Mouse (Mus musculus) hindbrain, embryonic 11.5 days (tissue): ENCODE measurements around the gene Gtf2a1. TPM values are rescaled to one million over a fixed set of nuclear protein-coding genes. Genes with fewer than 3 reads are reported as not detected.

ENCODE experiments used
- ATAC-seq: fragments of 200-750 bp; cut with Nextera tagmentation; 2 replicates; pipeline ENCODE4 v1.8.0; 2017; ENCODE audit warnings: mild to moderate bottlenecking, moderate TSS enrichment, moderate library complexity; ENCODE audit not compliant: low FRiP score
- DNase-seq: peaks from one replicate; pipeline ENCODE4 v3.0.0-alpha.2; 2015; ENCODE audit warnings: low spot score
- H3K27ac ChIP-seq: fragments of 300-500 bp; sonication (generic); 2 replicates; pipeline ENCODE4 v1.5.1; 2014; ENCODE audit warnings: mild to moderate bottlenecking, low read depth, low read length
- H3K27me3 ChIP-seq: fragments of 300-500 bp; sonication (generic); 2 replicates; pipeline ENCODE4 v1.6.1; 2014; ENCODE audit warnings: mild to moderate bottlenecking, low read length, moderate library complexity, mixed read lengths; ENCODE audit not compliant: control insufficient read depth, insufficient read depth
- H3K36me3 ChIP-seq: fragments of 300-500 bp; sonication (generic); 2 replicates; pipeline ENCODE4 v1.6.1; 2014; ENCODE audit warnings: mild to moderate bottlenecking, low read length, moderate library complexity, mixed read lengths; ENCODE audit not compliant: control insufficient read depth, insufficient read depth
- H3K4me1 ChIP-seq: fragments of 300-500 bp; sonication (generic); replicated peaks from 2 replicates; pipeline ENCODE4 v1.6.1; 2014; ENCODE audit warnings: low read length, mixed read lengths; ENCODE audit not compliant: control insufficient read depth, insufficient read depth
- H3K4me2 ChIP-seq: fragments of 300-500 bp; sonication (generic); replicated peaks from 2 replicates; pipeline ENCODE4 v1.6.1; 2014; ENCODE audit warnings: mild to moderate bottlenecking, low read depth, low read length
- H3K4me3 ChIP-seq: fragments of 300-500 bp; sonication (generic); 2 replicates; pipeline ENCODE4 v1.5.1; 2014; ENCODE audit warnings: low read depth, low read length
- H3K9ac ChIP-seq: fragments of 300-500 bp; sonication (generic); 2 replicates; pipeline ENCODE4 v1.6.1; 2014; ENCODE audit warnings: low read depth, low read length
- H3K9me3 ChIP-seq: fragments of 300-500 bp; sonication (generic); 2 replicates; pipeline ENCODE4 v1.6.1; 2016; ENCODE audit warnings: low read length; ENCODE audit not compliant: control insufficient read depth
- WGBS: fragments of 180-500 bp; shearing (Covaris S2); extraction: QIAGEN DNeasy Blood & Tissue Kit; methylation state at CpG from one replicate; pipeline ENCODE4 v1.1.7; 2014; 5-methylcytosine and 5-hydroxymethylcytosine counted together
- polyA plus RNA-seq: library from polyadenylated mRNA; unstranded; fragments of >200 nt; fragmentation: Nextera tagmentation; extraction: Ambion mirVana; gene quantifications from 2 replicates; pipeline ENCODE4 v1.2.1, GENCODE M21; 2014

Gene Gtf2a1
- polyA plus RNA-seq, result 57.9 and 61.3 TPM in 2 replicates

DNA sequence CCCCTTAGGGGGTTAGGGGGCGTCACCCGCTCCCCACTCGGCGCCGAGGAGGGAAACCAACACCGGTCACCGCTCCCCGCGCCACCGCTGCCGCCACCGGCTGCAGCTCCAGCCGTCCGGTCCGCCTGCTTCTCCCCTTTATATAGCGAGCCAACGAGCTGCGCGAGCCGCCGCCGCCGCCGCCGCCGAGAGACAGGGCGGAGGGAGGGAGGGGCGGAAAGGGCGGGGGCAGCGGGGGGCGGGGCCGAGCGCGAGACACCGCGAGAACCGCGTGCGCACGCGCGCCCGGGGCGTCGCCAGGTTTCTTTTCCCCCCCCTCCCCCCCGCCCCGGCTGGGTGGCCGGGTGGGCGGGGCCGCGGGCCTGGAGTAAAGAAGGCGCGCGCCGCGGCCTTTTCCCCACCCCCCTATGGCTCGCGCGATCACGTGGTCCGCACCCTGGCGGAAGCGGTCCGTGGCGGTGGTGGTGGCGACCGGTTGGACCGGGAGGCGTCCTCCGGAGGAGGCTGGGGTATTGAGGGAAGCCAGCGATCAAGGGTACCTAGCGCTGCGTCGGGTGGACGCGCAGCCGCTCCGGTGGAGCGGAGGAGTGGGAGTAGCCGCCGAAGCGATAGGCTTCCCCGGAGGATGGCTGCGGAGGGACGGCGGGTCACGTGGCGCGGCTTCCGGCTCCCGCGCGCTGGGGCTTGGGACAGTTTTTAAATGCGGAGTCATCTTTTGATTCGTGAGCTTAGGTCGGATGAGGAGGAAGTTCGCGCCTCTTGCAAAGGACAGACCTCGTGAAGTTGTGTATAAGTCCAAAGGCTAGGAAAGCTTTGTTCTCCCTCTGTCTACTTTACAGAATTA, at the start of gene Gtf2a1:
Gene Gtf2a1, minus strand, starts transcription at position 641 of the 844 bp plus-strand sequence.
- Histone ChIP-seq H3K9me3 (no peaks in the 10 kb centered on the region), H3K27ac (peak within 1 kb of the TSS; percentile 99), H3K4me3 (peak within 1 kb of the TSS; percentile 90), H3K4me2 (peak within 1 kb of the TSS; percentile 62), H3K36me3 (peaks cover 3% of the 10 kb centered on the region; the same call in 1 of the 2 replicates), H3K27me3 (no peaks in the 10 kb centered on the region), H3K9ac (peak within 1 kb of the TSS; percentile 100), H3K4me1 (no peaks in the 10 kb centered on the region; the same call in 1 of the 2 replicates)
- peak; percentile 88 for ATAC-seq
- under 1% methylated on average over 62 of the region's 99 CpGs for WGBS
- DNase-seq, result peak; percentile 99

DNA sequence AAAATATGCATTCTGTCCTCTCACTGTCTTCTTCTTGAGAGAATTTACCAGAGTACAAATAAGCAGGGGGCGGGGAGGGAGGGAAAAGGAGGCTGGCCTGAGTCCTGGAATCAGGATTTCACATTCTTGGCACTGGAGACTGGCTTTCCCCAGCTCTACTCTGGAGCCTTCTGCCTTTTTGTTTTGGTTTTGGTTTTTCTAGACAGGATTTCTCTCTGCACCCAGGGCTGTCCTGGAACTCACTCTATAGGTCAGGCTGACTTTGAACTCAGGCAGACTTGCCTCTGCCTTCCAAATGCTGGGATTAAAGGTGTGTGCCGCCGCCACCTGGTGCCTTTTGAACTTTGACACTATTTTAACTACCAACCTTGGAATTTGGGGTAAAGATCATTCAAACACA, 48.1 kb upstream of the Gtf2a1 start:
- ATAC-seq (no peak), DNase-seq (no peak)
- Histone ChIP-seq H3K4me1 (no peaks in the 10 kb centered on the region), H3K27ac (no peak overlapping the region), H3K27me3 (no peaks in the 10 kb centered on the region), H3K4me2 (no peak overlapping the region), H3K4me3 (no peak overlapping the region), H3K36me3 (no peaks in the 10 kb centered on the region), H3K9ac (no peak overlapping the region), H3K9me3 (no peaks in the 10 kb centered on the region)
- 90% methylated on average over 3 of the region's 3 CpGs for WGBS

DNA sequence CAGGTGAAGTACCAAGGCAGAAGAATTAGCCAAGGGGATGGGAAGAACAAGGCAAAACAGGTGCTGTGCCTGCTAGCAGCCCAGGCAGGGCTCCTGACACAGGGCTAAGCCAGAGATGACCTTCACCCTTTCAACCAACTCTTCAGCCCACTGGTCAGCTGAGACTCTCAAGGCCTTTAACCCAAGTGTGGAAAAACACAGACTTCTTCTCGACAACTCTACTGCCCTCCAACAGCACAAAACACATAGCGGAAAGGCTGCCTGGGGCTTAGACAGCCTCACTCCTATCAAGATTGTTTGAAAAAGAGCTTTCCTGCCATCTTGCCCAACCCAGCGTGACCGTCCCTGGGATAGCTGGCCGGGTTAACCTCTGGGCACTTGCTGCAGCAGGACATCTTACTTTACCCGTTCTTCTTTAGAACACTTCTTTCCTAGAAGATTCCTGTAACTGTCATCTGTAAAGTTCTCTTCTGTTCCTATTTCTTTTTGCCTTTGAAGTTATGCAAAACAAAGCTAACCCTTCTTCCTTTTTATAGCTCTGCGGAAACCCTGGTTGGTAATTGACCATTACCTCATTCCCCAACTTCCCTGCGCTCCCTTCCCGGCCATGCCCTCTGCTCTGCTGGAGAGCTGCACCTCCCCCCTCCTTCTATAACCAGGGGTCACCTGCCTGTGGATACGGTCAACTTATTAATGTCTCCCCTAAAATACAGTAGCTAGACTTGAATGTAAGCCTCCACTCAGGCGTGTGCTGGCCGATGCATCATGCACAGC, 47.0 kb upstream of the Gtf2a1 start:
- Histone ChIP-seq H3K9me3 (no peaks in the 10 kb centered on the region), H3K36me3 (no peaks in the 10 kb centered on the region), H3K4me2 (no peak overlapping the region), H3K4me1 (no peaks in the 10 kb centered on the region), H3K4me3 (no peak overlapping the region), H3K27ac (no peak overlapping the region), H3K9ac (no peak overlapping the region), H3K27me3 (no peaks in the 10 kb centered on the region)
- no peak for DNase-seq
- WGBS, result 73% methylated on average over 12 of the region's 12 CpGs
- no peak for ATAC-seq

GRCm38 (mm10) chr12:91626482-91626881, 36.2 kb upstream of the Gtf2a1 start:
- H3K27me3 ChIP-seq, result no peaks in the 10 kb centered on the region
- no peak for ATAC-seq
- H3K4me1 ChIP-seq, result no peaks in the 10 kb centered on the region
- H3K4me2 ChIP-seq, result no peak overlapping the region
- no peak for DNase-seq
- 85% methylated on average over 5 of the region's 5 CpGs for WGBS
- H3K4me3 ChIP-seq, result no peak overlapping the region
- no peaks in the 10 kb centered on the region for H3K36me3 ChIP-seq
- no peak overlapping the region for H3K27ac ChIP-seq
- H3K9me3 ChIP-seq, result no peaks in the 10 kb centered on the region
- H3K9ac ChIP-seq, result no peak overlapping the region

- 88% methylated on average over 1 of the region's 1 CpGs for WGBS
- ATAC-seq, result no peak
- Histone ChIP-seq H3K27me3 (no peaks in the 10 kb centered on the region), H3K4me2 (no peak overlapping the region), H3K4me3 (no peak overlapping the region), H3K4me1 (no peaks in the 10 kb centered on the region), H3K36me3 (no peaks in the 10 kb centered on the region), H3K9me3 (no peaks in the 10 kb centered on the region), H3K9ac (no peak overlapping the region), H3K27ac (no peak overlapping the region)
- peak; percentile 19 for DNase-seq
These were observed 34.7 kb upstream of the Gtf2a1 start for GRCm38 (mm10) chr12:91625013-91625412.

- DNase-seq, result no peak
- no peaks in the 10 kb centered on the region for H3K9me3 ChIP-seq
These were observed 19.1 kb upstream of the Gtf2a1 start for GRCm38 (mm10) chr12:91609425-91609824.

DNA sequence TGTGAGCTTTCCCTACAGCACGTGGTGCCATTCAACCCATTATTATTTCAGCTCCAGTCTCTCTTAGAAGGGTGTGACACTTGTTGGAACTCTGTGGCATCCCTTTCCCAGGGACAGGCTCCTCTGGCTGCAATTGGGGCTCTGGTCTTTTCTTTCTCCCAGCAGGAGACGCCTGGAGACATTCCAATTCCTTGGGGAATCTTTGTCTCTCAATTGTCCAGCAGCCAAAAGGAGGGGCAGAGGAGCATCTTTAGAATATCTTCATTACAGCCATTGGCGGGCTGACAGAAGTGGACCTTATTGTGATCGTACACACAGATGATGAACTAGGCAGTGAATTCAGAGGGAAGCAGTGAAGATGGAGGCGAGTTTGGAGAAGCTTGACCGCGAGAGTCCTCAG, 17.4 kb upstream of the Gtf2a1 start:
- H3K4me1 ChIP-seq, result no peaks in the 10 kb centered on the region
- H3K27me3 ChIP-seq, result no peaks in the 10 kb centered on the region
- no peak overlapping the region for H3K27ac ChIP-seq
- WGBS, result 24% methylated on average over 7 of the region's 7 CpGs
- ATAC-seq (no peak), DNase-seq (no peak)
- no peaks in the 10 kb centered on the region for H3K36me3 ChIP-seq
- H3K9ac ChIP-seq, result no peak overlapping the region
- no peak overlapping the region for H3K4me3 ChIP-seq
- H3K9me3 ChIP-seq, result no peaks in the 10 kb centered on the region
- no peak overlapping the region for H3K4me2 ChIP-seq

More at GRCm38 (mm10) chr12:91609425-91609824, 19.1 kb upstream of the Gtf2a1 start:
- Histone ChIP-seq H3K4me3 (no peak overlapping the region), H3K27me3 (no peaks in the 10 kb centered on the region), H3K27ac (no peak overlapping the region), H3K4me2 (no peak overlapping the region), H3K36me3 (no peaks in the 10 kb centered on the region), H3K9ac (no peak overlapping the region), H3K4me1 (no peaks in the 10 kb centered on the region)
- ATAC-seq, result no peak
- WGBS, result 91% methylated on average over 5 of the region's 5 CpGs

DNA sequence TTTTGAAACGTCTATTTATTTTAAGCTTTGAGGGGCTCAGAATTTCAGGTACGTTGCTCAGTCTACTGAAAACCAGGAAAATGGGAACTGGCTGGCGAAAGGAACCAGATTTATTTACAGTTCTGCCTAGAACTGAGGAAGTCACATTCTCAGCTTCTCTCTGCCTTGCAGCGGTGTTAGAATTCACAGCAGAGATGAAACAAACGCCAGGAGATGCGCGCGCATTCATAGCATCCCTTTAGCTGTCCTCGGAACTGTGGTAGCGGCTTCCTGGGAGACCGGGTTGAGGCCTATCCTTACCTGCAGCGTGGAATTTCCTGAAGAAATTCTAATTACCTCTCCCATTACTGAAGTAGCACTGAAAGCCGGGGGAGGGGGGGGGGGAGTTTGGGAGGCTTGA, 16.4 kb upstream of the Gtf2a1 start:
- H3K9me3 ChIP-seq, result no peaks in the 10 kb centered on the region
- no peak overlapping the region for H3K4me2 ChIP-seq
- WGBS, result 91% methylated on average over 13 of the region's 13 CpGs
- no peaks in the 10 kb centered on the region for H3K36me3 ChIP-seq
- H3K9ac ChIP-seq, result no peak overlapping the region
- no peak overlapping the region for H3K27ac ChIP-seq
- no peaks in the 10 kb centered on the region for H3K27me3 ChIP-seq
- DNase-seq, result no peak
- ATAC-seq, result no peak
- no peaks in the 10 kb centered on the region for H3K4me1 ChIP-seq
- H3K4me3 ChIP-seq, result no peak overlapping the region
